ENCODE assay signal across 24 mouse cellular contexts in genomic region chr9:99072538-99072937, GRCm38 (mm10). TPM values are rescaled to one million over a fixed set of nuclear protein-coding genes. Genes with fewer than 3 reads are reported as not detected.
DNase-seq lines count a peak whose midpoint lies in the region; ATAC-seq lines count a peak whose summit lies in the region.
"Had no signal": no experiment of that assay in that cellular context is flagged by ENCODE, and none has a peak within 500 bp of the region (broad histone marks: within the 10 kb centered on the region; RNA-seq: fewer than 3 reads in every experiment).

No protein-coding gene starts in this region.

- H3K36me3 ChIP-seq in hindbrain, embryonic 10.5 days = peaks cover 18% of the 10 kb centered on the region
- peaks cover 19% of the 10 kb centered on the region for H3K36me3 ChIP-seq in hindbrain, embryonic 14.5 days (replicated peaks; ENCODE audit: control insufficient read depth, insufficient read depth)
- H3K36me3 ChIP-seq in neural tube, embryonic 15.5 days = peaks cover 17% of the 10 kb centered on the region
- H3K36me3 ChIP-seq in heart, embryonic 11.5 days (ENCODE audit: control insufficient read depth, insufficient read depth, low read length) = peaks cover 3% of the 10 kb centered on the region; the same call in 1 of the 2 replicates
- H3K36me3 ChIP-seq: lung, embryonic 15.5 days had no signal

- DNase-seq in hindbrain, embryonic 10.5 days (ENCODE audit: low spot score) = peak; percentile 14
- no peak for DNase-seq in hindbrain, embryonic 14.5 days (ENCODE audit: low spot score)
- DNase-seq in neural tube, embryonic 10.5 days (ENCODE audit: extremely low spot score, low spot score) = peak; percentile 24
- peak; percentile 20 for DNase-seq in yolk sac, embryonic 10.5 days (ENCODE audit: low spot score)
- no peak for DNase-seq in thymus, postnatal 14 days
- DNase-seq: adrenal gland, adult 8-10 months; cerebellum, postnatal 10 days; gastrocnemius, postnatal 10 days; kidney, adult 8-10 months; right cerebral cortex, postnatal 14 days; thymus, adult 2 months had no signal

- no peaks in the 10 kb centered on the region for H3K9me3 ChIP-seq in hindbrain, embryonic 10.5 days
- no peaks in the 10 kb centered on the region for H3K9me3 ChIP-seq in hindbrain, embryonic 14.5 days (ENCODE audit: control insufficient read depth, low read length)
- H3K9me3 ChIP-seq in neural tube, embryonic 15.5 days (replicated peaks) = no peaks in the 10 kb centered on the region
- H3K9me3 ChIP-seq in heart, embryonic 11.5 days (replicated peaks; ENCODE audit: control insufficient read depth, low read length) = no peaks in the 10 kb centered on the region
- H3K9me3 ChIP-seq: forebrain, embryonic 13.5 days; hindbrain, embryonic 13.5 days; limb, embryonic 12.5 days; liver, embryonic 12.5 days; lung, embryonic 15.5 days had no signal

- H3K27me3 ChIP-seq in hindbrain, embryonic 10.5 days (ENCODE audit: insufficient read depth, poor library complexity, severe bottlenecking) = no peaks in the 10 kb centered on the region
- H3K27me3 ChIP-seq in hindbrain, embryonic 14.5 days (ENCODE audit: control insufficient read depth, insufficient read depth, low read length) = no peaks in the 10 kb centered on the region
- H3K27me3 ChIP-seq in neural tube, embryonic 15.5 days (replicated peaks) = no peaks in the 10 kb centered on the region
- H3K27me3 ChIP-seq in heart, embryonic 11.5 days (ENCODE audit: control insufficient read depth, insufficient read depth, low read length) = no peaks in the 10 kb centered on the region
- H3K27me3 ChIP-seq: forebrain, embryonic 13.5 days; hindbrain, embryonic 13.5 days; limb, embryonic 12.5 days; liver, embryonic 12.5 days; lung, embryonic 15.5 days had no signal

- no peak overlapping the region for H3K4me3 ChIP-seq in hindbrain, embryonic 10.5 days
- H3K4me3 ChIP-seq in hindbrain, embryonic 14.5 days (replicated peaks; ENCODE audit: low read length) = no peak overlapping the region
- no peak overlapping the region for H3K4me3 ChIP-seq in neural tube, embryonic 15.5 days (replicated peaks)
- no peak overlapping the region for H3K4me3 ChIP-seq in heart, embryonic 11.5 days (ENCODE audit: low read depth, low read length)
- H3K4me3 ChIP-seq: forebrain, embryonic 13.5 days; hindbrain, embryonic 13.5 days; limb, embryonic 12.5 days; liver, embryonic 12.5 days; lung, embryonic 15.5 days had no signal

- H3K4me1 ChIP-seq in hindbrain, embryonic 10.5 days (replicated peaks) = no peaks in the 10 kb centered on the region; the same call in 1 of the 2 replicates
- H3K4me1 ChIP-seq in hindbrain, embryonic 14.5 days (replicated peaks; ENCODE audit: control insufficient read depth, insufficient read depth, low read length) = no peaks in the 10 kb centered on the region
- no peaks in the 10 kb centered on the region for H3K4me1 ChIP-seq in neural tube, embryonic 15.5 days
- no peaks in the 10 kb centered on the region for H3K4me1 ChIP-seq in heart, embryonic 11.5 days (ENCODE audit: control insufficient read depth, insufficient read depth, low read length)
- H3K4me1 ChIP-seq: forebrain, embryonic 13.5 days; hindbrain, embryonic 13.5 days; limb, embryonic 12.5 days; liver, embryonic 12.5 days; lung, embryonic 15.5 days had no signal

- H3K4me2 ChIP-seq in hindbrain, embryonic 14.5 days (replicated peaks) = no peak overlapping the region
- H3K4me2 ChIP-seq in neural tube, embryonic 15.5 days = no peak overlapping the region
- H3K4me2 ChIP-seq in heart, embryonic 11.5 days = no peak overlapping the region
- H3K4me2 ChIP-seq: forebrain, embryonic 13.5 days; hindbrain, embryonic 13.5 days; limb, embryonic 12.5 days; liver, embryonic 12.5 days; lung, embryonic 15.5 days had no signal

- no peak overlapping the region for H3K9ac ChIP-seq in hindbrain, embryonic 14.5 days
- no peak overlapping the region for H3K9ac ChIP-seq in neural tube, embryonic 15.5 days (replicated peaks)
- H3K9ac ChIP-seq in heart, embryonic 11.5 days (ENCODE audit: low read depth, low read length) = no peak overlapping the region
- H3K9ac ChIP-seq: forebrain, embryonic 13.5 days; hindbrain, embryonic 13.5 days; limb, embryonic 12.5 days; liver, embryonic 12.5 days; lung, embryonic 15.5 days had no signal

- no peak for ATAC-seq in hindbrain, embryonic 14.5 days (ENCODE audit: low FRiP score)
- no peak for ATAC-seq in neural tube, embryonic 15.5 days (ENCODE audit: low FRiP score)
- ATAC-seq in hematopoietic stem cell, adult 5-6 weeks (replicated peaks in 1 of 2; ENCODE audit: insufficient read depth in 1 of 2, low FRiP score in 2 of 2, low TSS enrichment in 1 of 2, low read depth in 1 of 2, poor library complexity in 2 of 2, severe bottlenecking in 2 of 2) = peak; percentile 71 to 80
- no peak for ATAC-seq in heart, embryonic 11.5 days (replicated peaks; ENCODE audit: insufficient number of reproducible peaks, low FRiP score, low TSS enrichment)
- ATAC-seq: forebrain, embryonic 13.5 days; liver, embryonic 12.5 days had no signal

- H3K27ac ChIP-seq in hindbrain, embryonic 10.5 days = no peak overlapping the region
- no peak overlapping the region for H3K27ac ChIP-seq in hindbrain, embryonic 14.5 days
- no peak overlapping the region for H3K27ac ChIP-seq in neural tube, embryonic 15.5 days (replicated peaks)
- H3K27ac ChIP-seq in heart, embryonic 11.5 days (ENCODE audit: low read depth, low read length) = no peak overlapping the region
- H3K27ac ChIP-seq: forebrain, embryonic 13.5 days; hindbrain, embryonic 13.5 days; limb, embryonic 12.5 days; liver, embryonic 12.5 days; lung, embryonic 15.5 days had no signal

- 66% methylated on average over 4 of the region's 4 CpGs for WGBS in hindbrain, embryonic 10.5 days
- 59% methylated on average over 4 of the region's 4 CpGs for WGBS in hindbrain, embryonic 14.5 days
- 40% methylated on average over 4 of the region's 4 CpGs for WGBS in neural tube, embryonic 15.5 days
- 70% methylated on average over 4 of the region's 4 CpGs for whole genome bisulfite sequencing in heart, embryonic 11.5 days (ENCODE audit: insufficient replicate concordance)

RNA-seq across cellular contexts. Expression of gene Gm1123, which starts 37.0 kb away (rescaled TPM):
- not detected in 2 replicates for polyA plus RNA-seq in hindbrain, embryonic 10.5 days (2016; fragmentation: Nextera tagmentation; extraction: Ambion mirVana)
- polyA plus RNA-seq in hindbrain, embryonic 14.5 days (2014; fragmentation: Nextera tagmentation; extraction: Ambion mirVana) = 0.13 and 0.20 TPM in 2 replicates
- 0.50 TPM in 1 of 2 replicates, not detected in the other for polyA plus RNA-seq in neural tube, embryonic 15.5 days (2015; fragmentation: Nextera tagmentation; extraction: Ambion mirVana)
- not detected in 2 replicates for total RNA-seq in hematopoietic stem cell, adult 5-6 weeks (2017)
- 0.10 TPM in 1 of 2 replicates, not detected in the other for polyA plus RNA-seq in heart, embryonic 11.5 days (2014; fragmentation: Nextera tagmentation; extraction: Ambion mirVana)
- total RNA-seq: adrenal gland, adult 8-10 months; gastrocnemius, postnatal 10 days; heart, adult 8-10 months; megakaryocyte-erythroid progenitor cell, adult 5-6 weeks had no signal
- polyA plus RNA-seq: embryonic facial prominence, embryonic 11.5 days; limb, embryonic 12.5 days; liver, embryonic 12.5 days; lung, embryonic 15.5 days; neural tube, embryonic 14.5 days; urinary bladder, adult 2 months had no signal

Comparison
In these comparisons a context has a peak if more than half of its experiments do, and no peak if none do; other contexts are left out.
1. DNase-seq: peak in hindbrain, embryonic 10.5 days (single experiment), neural tube, embryonic 10.5 days (single experiment) and yolk sac, embryonic 10.5 days (single experiment); none in hindbrain, embryonic 14.5 days (single experiment) and thymus, postnatal 14 days (single experiment).
2. ATAC-seq: peak in hematopoietic stem cell, adult 5-6 weeks (2 of 2); none in hindbrain, embryonic 14.5 days (single experiment), neural tube, embryonic 15.5 days (single experiment) and heart, embryonic 11.5 days (single experiment).